Mouse (Mus musculus) adipocyte (in vitro differentiated cells): ENCODE data around the gene Mogat1.
A peak's percentile ranks its signal among the peaks of the same experiment; 100 is the strongest.
"Not testable (repeated sequence)": the region's sequence is repeated elsewhere in the genome, so short reads cannot be mapped to it uniquely, and the experiment has no call there.

ENCODE experiments used
- DNase-seq: peaks from one replicate; pipeline ENCODE4 v3.0.0-alpha.2; 2016; ENCODE audit warnings: low spot score

Mogat1 gene

GRCm38 (mm10) chr1:78536310-78537164 is 25.7 kb downstream of the Mogat1 start:
- peak; percentile 81 for DNase-seq

DNA sequence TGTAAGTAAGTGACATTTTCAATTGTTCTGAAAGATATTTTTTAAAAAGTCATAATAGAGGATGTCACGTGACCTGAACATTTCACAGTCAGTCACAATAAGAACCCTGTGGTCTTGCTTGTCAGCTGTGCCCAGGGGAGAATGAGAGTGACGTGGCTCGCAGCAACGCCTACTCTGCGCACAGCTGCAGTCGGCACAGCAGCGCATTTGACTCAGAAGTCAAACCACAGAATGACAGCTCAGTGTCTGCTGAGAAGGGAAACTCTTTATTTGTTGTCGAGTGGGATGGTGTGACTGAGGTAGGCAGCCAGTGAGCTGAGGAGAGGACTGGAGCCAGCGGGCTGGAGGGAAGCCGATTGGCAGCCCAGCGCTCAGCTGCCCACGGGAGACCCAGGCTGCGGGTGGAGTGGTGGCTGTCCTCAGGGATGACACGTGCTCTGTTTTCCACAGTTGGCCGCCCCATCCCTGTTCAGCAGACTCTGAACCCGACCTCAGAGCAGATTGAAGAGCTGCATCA is 26.8 kb downstream of the Mogat1 start:
- peak; percentile 68 for DNase-seq

- peak; percentile 30 for DNase-seq
Observed at GRCm38 (mm10) chr1:78538396-78538795, 27.6 kb downstream of the Mogat1 start.

GRCm38 (mm10) chr1:78539166-78539565 is 28.4 kb downstream of the Mogat1 start:
- no peak for DNase-seq

- not testable (repeated sequence) for DNase-seq
Observed at GRCm38 (mm10) chr1:78543631-78544030, 32.8 kb downstream of the Mogat1 start.

DNA sequence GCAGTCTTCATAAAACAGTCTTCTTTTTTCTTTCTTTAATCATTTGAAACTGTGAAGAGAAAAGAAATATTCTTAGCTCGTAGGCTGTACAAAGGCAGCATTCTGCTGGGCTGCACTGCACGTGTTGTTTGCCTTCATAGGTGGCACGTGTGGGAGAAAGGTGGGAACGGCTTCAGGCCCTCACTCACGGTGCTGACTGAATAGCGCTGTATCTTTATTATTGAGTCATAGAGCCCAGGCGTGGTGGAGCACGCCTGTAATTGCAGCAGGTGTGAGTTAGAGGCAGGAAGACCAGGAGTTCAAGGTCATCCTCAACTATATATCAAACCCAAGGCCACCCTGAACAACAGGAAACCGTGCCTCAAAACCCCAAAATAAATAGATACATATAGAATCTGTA is 35.5 kb downstream of the Mogat1 start:
- no peak for DNase-seq

GRCm38 (mm10) chr1:78548961-78549360 is 38.2 kb downstream of the Mogat1 start:
- no peak for DNase-seq

DNA sequence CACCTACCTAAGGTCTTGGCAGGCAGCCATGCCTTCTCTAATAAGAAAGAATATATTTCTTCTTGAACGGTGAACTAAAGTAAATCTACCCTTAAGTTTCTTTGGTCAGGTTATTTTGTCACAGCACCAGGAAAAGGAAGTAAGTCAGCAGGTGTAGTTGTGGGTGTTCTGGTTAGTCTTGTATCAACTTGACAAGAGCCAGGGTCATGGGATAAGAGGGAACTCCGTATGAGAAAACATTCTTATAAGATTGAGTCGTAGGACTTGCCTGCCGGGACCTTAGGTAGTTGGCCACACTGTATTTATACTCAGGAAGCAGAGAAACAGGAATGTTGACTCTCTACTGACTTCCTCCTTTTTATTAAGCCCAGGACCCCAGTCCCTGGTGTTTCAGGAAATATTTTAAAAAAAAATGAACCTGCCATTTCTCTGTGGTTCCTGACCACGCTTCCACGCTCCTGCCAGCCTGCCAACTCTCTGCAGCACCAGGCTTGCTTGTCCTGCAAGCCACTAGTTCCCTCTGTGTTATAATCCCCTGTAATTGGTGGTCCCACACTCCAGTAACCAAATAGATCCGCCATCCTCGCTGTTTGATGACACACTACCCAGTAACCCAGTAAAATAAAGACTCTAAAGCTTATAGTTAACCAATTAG is 43.3 kb downstream of the Mogat1 start:
- DNase-seq: no peak

GRCm38 (mm10) chr1:78566963-78567362 is 56.2 kb downstream of the Mogat1 start:
- DNase-seq: no peak

- no peak for DNase-seq
Observed at GRCm38 (mm10) chr1:78567421-78567820, 56.6 kb downstream of the Mogat1 start.

- no peak for DNase-seq
Observed at GRCm38 (mm10) chr1:78567834-78568507, 57.2 kb downstream of the Mogat1 start.

DNA sequence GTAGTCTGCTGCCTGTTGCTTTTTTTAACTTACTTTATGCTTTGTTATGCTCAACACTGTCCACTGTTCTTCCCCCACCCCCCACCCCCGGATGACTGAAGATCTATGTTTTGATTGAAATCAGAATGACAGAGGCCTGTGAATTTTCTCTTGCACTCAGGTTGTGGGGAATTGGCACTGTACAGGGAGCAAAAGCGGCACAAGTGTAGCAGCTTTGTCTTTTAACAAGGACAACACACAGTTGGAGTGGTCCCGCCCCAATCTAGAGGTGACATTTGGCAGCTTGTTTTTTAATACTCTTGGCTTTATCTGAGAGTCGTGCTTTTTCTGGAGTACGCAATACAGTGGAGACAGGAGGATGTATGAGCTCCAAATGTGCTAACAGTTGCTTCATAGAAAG is 58.8 kb downstream of the Mogat1 start:
- no peak for DNase-seq

GRCm38 (mm10) chr1:78585080-78585479 is 74.3 kb downstream of the Mogat1 start:
- peak; percentile 12 for DNase-seq

GRCm38 (mm10) chr1:78586986-78587385 is 76.2 kb downstream of the Mogat1 start:
- DNase-seq: no peak
